Mouse (Mus musculus): ENCODE results near the gene Prmt7. TPM values are rescaled to one million over a fixed set of nuclear protein-coding genes. Genes with fewer than 3 reads are reported as not detected.
"Not testable (repeated sequence)": the region's sequence is repeated elsewhere in the genome, so short reads cannot be mapped to it uniquely, and the experiment has no call there.

The Prmt7 gene
- 10 to 100 TPM; 26.2 to 30.4 (median 29.1) TPM for total RNA-seq (2022)

DNA sequence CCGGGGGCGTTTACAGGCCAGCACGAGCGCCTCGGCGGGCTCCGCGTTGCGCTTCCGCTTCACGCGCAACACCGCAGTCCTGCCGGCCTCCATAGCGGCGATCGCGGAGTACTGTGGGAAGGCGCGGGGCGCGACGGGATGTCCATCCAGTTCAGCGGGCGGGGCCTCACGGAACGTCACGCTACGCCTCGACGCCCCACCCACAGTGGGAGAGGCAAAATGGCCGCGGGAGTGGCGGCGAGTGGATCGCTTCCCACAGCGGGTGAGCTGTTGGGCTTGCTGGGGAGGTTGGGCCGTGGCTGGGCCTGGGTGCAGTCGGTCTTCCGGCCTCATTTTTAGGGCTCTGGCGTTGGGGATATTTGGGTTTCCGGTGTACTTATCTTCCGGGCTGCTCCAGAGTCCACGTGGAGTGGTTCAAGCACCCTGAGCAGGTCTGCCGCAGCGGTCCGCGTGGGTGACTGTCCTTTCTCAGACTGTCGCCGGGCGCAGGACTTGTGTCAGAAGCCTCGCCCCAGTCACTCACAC lies at the start of gene Prmt7, which contains the start of gene Slc7a6os:
TSS of gene Prmt7 (plus strand) at position 116 of the 525 bp plus-strand sequence.
TSS of gene Slc7a6os (minus strand) at position 115 of the 525 bp plus-strand sequence.
- DNase-seq, result peak; percentile 93

DNA sequence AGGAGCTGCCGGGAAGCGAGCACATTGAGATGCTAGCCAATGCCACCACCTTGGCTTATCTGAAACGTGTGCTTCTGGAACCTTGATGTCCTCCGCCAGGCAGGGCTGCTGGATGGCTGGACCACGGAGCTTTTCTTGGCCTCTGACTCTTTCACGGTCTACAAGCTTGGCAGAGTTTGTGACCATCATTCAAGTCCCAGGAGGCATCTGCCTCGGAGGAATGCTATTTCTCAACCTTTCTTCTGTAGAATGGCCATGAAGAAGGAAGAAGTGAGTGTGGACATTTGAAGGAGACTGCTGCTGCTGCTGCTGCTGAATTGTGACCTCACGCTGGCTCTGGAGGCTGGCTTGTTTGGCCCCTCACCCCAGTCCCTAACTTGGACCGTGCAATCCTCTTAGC lies 47.5 kb upstream of the Prmt7 start:
- DNase-seq, result no peak

DNA sequence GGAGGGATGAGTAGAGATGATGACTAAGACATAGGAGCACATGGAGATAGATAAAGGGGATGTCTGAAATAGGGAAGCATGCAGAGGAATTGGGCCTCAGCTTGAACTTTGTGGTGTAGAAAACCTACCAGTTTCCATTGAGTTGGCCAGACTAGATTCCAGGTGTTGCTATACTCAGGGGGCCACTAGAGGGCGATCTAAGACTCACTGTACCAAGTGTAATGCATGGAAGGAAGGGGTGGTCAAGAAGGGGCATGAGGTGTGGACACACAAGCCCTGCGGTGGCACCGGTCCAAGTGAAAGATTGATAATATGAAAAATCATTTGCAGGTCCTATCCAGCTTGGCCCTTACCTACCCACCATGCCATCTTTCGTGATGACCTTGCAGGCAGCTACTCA lies 45.3 kb upstream of the Prmt7 start:
- no peak for DNase-seq

DNA sequence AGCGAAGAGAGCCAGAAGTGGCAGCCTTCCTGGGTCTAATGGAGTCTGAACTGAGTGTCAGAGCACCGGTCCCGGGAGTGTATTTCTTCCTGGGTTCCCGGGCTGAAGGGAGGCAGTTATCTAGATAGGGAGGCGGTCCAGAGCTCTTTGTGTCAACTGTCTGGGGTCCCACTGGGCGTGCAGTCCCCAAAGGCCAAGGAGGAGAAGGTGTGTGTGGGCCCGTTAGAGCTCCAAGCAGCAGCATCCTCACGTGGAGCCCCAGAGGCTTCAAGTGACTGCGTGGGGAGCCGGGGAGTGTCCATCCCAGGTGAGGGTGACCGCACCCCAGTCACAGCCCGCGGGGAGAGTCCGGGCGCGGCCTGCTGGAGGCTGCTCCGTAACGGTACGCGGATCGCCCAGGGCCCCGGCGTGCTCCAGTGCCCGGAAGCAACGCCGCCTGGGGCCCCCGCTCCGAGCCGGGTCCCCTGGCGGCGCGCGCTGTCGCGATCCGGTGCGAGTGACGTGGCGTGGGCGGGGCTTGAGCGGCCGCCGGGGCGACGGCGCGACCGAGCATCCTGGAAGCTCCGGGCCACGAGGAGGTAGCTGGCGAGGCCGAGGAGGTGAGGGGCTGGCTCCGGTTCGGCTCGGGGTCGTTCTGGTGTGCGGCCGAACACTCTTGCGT lies 42.2 kb upstream of the Prmt7 start, which contains the start of gene Slc7a6:
TSS of gene Slc7a6 (plus strand) at position 502 of the 661 bp plus-strand sequence.
- peak; percentile 63 for DNase-seq

DNA sequence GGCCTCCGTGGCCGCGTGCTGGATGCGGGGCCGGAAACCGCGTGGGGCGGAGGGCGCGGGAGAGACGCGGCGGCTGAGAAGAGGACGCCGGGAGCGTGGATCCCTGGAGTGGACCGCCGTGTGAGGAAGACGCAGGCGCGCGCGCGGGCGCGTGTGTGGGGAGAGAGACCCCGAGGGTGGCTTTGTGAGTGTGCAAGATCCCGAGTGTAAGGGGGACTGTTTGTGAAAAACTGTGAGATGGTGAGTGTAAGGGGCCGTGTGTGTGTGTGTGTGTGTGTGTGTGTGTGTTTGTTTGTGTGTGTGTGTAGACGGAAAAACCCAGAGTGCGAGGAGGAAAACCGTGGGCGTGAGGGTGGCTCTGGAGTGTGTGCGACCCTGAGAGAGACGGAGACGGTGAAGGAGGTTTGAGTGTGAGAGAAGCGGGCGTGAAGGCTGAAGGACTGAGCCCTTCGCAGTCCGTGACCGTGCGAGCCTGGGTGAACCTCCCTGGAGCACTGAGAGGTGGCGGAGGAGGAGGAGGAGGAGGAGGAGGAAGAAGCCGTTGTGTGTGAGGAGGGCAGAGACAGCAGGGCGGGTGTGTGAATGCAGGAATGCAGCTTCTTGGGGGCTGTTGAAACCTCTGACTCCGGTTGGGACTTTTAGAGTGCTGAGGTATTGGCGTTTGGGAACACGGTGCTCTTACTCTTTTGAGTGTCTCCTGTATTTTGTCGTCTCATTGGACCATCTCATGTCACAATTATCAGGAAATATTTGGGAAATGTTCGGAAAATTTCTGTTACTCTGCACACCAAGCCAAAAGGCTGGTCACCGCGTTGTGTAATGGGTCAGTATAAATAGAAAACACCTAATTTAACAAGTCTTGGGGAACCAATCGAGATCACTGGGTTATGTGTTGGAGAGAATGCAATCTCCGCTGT lies 41.5 kb upstream of the Prmt7 start:
- no peak for DNase-seq

DNA sequence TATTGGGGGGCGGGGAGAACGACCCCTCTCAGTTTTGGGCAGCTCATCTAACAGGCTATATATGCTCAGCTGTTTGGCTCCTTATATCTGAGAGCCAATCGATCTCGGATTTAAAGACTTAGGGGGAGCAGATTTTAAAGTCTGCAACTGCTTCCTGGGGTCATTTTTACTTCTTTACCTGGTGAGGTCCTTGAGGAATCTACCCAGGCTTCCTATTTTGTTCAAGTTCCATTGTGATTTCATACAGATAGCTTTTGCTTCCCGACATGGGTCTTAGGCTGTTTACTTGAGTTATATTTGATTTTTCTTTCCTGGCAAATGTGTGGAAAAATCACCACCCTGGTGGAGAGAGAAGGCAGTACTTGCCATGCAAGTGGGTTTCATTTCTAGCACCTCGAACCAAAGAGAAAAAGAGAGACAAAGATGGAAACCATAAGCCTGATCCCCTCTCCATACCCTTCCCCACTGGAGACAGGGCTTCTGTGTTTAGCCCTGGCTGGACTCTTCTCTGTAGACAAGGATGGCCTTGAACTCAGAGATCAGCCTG lies 40.7 kb upstream of the Prmt7 start:
- DNase-seq, result no peak

DNA sequence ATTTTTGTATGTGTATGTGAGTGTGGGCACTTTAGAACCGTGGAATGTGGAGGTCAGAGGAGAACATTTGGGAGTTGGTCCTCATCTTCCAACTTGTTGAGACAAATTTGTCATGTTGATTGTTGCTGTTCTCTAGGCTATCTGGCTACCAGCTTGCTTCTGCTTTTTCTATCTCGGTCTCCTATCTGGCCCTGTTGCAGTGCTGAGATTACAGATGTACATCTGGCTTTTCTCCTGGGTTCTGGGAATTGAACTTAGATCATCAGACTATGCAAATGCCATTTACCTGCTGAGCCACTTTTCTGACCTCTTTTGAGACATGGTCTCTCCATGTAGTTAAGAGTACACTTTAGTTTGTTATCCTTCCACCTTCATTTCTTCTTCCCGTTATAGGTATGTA lies 37.2 kb upstream of the Prmt7 start:
- DNase-seq, result no peak

DNA sequence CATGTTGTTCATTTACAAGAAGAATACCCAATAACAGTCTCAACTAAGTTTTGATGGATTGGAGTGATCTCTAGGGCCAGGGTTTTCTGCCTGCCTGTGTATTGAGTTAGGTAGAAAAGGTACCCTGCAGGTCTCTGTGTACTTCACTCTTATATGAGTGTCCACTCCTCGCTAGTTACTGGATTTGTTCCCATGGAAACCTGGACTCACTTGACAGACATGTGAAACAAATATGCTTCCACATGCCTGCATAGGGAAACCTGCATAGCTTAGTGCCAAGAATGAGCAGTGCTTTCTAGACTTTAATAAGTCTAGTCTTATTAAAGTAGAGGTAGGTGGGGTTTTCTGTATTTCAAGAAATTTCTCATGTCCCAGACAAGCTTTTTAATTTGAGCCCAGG lies 33.8 kb upstream of the Prmt7 start:
- DNase-seq, result no peak

DNA sequence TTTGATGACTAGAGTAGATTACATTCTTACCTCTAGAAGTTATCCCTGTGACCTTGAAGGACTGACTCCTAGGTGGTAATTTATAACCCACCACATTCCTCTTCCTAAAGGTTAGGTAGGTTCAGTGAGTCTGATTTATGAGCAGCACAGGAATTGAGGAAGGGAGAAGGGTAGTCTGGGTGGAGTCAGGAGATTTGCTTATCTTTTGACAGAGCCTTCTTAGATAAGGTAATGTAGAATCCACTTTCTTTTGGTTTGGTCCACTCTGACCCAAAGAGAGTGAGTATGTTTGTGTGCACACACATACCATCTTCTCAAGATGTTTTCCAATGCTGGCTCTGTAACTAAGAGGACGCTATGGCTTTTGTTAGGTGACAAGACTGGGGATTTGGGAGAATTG lies 33.1 kb upstream of the Prmt7 start:
- DNase-seq, result no peak

DNA sequence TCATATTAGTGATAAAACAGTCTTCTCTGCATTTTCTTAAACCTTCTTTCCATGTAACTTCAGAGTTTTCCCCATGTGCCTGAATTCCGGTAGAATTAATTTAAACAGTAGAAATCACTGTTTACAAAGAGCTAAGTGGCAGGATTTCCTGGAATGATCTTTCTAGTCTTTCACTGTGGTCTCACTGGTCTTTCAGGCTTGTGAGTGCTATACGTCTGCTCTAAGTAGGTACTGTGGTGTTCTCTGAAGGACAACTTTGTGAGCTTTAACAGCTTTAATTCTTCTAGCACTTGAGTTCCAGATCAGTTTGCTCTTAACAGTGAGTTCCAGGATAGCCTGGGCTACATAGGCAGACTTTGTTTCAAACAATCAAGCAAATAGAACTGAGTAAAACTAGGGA lies 32.3 kb upstream of the Prmt7 start:
- DNase-seq, result no peak

DNA sequence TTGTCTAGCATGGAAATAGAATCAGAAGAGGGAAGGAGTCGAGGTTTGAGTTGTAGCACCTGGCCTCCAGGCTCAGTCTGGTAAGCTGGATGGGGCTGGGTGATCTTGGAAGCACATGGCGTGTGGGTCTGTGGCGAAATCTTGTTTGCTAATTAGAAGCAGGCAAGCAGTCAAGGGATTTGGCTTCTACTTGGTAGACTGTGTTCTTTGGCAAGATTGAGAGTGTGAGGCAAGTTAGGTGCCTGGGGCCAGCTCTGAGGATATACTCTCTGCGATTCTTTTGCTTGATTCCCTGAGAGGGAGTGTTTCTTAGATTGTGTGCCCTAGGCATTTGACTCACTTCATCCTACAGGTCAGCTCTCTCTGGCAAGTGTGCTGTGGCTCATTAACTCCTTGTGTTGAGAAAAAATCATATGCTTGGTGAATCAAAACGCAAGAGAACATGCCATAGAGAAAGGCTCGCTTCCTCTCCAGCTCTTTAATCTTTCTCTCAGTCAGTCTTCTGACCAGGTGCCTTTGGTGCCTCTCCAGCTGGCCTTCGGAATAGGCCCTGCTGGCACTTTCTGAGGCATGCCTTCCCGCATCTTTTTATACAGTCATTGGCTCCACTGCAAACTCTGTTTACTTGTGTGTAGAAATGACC lies 25.0 kb upstream of the Prmt7 start:
- DNase-seq, result peak; percentile 24

DNA sequence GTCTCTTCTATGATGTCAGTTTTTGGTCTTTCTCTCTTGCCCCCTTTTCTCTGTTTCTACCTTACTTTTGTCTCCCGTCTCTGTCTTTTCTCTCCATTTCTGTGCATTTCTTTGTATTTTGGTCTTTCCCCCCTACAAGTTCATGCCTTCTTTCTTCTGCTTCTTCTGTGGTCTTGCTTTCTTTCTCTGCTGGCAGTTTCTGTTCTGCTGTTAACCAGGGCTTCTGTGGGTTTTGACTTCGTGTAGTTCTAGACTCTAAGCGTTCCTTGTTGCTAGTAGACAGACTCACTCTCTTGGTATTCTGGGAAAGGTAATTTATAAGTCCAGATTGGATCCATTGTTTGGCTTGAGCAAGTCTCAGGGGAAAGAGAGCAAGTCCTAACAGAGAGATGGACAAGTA lies 24.3 kb upstream of the Prmt7 start:
- no peak for DNase-seq

DNA sequence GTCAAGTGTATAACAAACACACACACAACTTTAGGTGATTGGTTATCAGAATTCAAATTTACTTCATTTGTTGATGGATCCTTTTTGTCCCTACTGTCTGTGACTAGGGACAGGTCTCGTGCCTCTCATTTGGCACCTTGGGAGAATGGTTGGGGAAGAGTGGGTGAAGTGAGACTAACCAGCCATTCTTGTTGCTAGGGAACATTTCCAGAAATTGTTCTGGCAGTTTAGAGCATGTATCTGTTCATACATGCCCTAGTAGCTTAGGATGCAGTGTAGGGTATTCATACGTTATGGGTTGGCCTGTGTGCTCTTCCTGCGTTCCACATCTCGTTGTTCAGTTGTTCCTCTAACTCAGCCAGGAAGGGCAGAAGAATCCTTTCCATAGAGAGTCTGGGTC lies 21.6 kb upstream of the Prmt7 start:
- no peak for DNase-seq

DNA sequence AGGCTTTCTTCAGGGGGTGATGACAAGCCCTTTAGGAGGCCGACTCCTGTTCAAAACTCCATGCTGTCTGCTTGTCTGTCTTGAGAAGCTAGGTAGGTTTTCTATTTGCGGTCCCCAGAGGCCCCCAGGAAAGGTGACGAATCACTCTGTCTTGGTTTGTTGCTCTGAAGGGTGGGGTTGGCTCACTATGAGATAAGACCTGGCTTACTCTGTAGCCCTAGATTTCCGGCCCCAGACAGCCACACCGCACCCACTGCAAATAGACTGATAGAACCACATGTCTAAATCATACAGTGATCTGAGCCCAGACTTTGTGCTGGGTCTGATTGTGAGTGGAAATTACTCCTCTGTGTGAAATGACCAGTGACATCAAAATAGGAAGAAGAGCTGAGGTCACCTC lies 19.1 kb upstream of the Prmt7 start:
- DNase-seq, result no peak

DNA sequence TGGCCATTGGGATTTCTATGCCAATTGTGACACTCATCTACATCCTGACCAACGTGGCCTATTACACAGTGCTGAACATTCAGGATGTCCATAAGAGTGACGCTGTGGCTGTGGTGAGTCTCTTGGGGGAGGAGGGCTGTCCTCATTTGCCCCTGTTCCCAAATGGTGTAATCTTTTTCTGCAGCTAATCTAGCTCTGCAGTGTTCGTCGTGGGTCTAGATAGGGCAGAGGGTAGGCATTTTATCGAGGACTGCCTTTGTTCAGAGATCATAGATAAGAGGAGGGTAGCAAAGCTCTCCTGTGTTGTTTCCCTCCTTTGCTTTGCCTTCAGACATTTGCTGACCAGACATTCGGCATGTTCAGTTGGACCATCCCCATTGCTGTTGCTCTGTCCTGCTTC lies 17.6 kb upstream of the Prmt7 start:
- no peak for DNase-seq

DNA sequence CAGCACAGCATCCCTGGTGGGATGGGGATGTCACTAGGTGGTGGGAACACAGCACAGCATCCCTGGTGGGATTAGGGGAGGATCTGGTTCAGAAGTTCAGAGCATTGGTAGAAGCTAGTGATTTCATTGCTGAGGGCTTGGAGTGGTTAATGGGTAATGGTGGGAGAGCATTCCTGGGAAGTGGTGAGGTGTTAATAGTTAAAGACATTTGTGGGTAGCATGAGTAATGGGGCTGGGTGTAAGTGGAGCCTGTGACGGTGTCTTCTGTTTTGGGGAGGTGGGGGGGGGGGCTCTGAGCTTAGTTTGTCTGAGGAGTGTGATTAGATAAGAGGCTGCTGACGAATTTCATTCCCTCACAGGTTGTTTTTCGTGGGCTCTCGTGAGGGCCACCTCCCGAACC lies 16.7 kb upstream of the Prmt7 start:
- DNase-seq, result no peak

DNA sequence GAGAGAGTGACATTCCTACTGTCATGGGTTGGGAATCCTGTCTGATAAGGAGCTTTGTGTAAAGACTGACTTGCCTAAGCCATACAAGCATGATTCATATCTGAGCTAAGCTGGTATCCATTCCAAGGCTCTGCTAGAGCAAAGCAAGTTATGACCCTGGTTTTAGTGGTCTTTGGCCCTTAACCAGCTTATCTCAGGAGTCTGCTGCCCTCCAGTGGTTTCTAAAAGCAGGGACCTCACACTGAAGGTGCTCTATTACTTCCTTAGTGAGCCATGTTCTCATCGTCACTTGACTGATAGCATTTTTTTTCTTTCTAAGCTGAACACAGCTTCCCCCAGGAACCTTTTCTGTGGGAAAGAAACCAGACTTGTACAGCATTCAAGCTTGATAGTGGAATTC lies 12.0 kb upstream of the Prmt7 start:
- DNase-seq, result peak; percentile 55

DNA sequence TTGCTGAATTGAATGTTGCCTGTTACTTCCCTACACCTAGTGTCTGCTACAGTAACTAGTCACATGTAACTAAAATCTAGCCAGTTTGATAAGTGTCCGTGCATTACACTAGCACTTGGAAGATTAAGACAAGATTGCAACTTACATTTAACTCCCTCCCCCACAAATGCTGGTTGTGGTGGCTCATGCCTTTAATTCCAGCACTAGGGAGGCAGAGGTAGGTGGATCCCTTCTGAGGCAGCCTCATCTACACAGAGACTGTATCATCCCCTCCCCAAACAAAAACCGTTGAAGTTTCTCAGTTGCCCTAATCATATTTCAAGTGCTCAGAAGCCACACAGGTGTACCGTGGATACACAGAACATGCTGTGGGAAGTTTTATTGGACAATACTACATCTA lies 11.1 kb upstream of the Prmt7 start:
- DNase-seq, result not testable (repeated sequence)

DNA sequence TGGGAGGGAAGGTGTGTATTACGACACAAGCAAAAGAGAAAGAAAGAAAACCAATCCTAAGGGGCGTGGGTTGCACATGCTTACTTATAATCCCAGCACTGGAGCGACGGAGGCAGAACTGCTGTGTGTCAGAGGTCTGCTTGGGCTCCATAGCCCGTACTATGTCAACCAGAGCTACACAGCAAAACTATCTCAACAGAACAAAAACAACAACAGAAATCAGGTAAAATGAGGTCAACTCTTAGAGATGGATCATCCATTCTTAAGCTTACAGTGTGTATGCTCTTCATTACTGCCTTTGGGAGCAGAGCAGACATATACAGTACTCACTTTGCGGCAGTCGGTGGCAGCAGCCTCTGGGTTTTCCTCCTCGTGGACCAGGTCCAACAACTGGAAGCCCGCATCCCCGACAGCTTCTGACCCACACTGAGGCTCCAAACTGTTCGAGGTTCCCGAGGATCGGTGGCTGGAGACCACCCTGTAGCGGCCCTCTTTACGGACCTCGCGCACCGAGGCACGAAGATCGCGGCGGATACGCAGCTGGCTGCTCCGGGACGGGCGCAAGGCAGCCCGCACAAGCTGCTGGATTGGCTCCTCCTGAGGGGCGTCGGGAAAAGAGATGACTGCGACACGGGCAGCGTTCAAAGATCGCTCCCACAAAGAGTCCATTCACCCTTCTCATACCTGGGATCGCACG lies 553 bp upstream of the Prmt7 start:
- DNase-seq, result no peak

DNA sequence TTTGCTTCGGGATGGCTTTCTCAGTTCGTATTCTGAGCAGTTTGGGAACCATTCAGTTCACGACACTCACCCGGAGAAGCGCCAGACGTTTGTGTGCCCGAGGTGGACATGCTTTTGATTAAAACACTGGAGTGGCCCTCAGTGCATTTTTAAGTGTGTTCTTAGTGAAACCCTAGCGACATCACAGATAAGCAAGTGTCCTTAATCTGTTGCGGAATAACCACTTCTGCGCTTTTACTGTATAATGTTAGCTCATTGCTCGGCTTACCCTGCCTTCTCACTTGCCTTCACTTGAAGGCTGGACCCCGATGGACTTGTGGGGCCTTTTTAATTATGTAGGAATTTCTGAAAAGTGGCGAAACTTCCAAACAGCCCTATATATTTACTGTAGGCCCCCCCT lies 685 bp downstream of the Prmt7 start:
- DNase-seq, result no peak

DNA sequence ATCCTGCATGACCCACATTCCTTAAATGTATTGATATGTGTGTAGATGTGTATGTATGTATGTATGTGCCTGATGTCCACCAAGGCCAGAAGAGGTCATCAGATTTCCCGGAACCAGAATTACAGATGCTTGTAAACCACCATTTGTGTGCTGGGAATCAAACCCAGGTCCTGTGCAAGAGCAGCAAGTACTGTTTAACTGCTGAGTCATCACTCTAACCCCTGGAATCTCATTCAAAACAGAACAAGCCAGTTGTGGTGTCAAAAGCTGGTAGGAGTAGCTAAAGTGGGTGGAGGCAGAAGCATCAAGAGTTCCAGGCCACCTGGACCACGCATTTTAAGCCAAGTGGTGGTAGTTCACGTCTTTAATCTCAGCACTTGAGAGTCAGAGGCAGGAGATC lies 3.2 kb downstream of the Prmt7 start:
- DNase-seq, result no peak

DNA sequence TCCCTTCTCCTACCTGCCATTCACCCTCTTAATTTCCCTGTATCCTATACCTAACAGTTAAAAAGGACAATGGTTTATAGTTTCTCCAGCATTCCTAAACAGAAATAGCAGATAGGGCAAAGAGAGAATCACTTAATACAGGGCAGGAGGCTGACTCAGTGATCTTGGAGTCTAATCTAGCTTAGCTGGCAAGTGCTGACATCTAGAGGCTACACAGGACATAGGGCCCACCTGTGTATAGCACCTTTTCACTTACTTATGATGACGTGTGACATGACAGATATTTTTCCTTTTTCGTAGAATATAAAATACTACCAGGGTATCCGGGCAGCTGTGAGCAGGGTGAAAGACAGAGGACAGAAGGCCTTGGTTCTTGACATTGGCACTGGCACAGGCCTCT lies 8.9 kb downstream of the Prmt7 start:
- DNase-seq, result no peak
